Mouse (Mus musculus) stomach, embryonic 15.5 days (tissue): ENCODE data around the gene Stkld1. TPM values are rescaled to one million over a fixed set of nuclear protein-coding genes. Genes with fewer than 3 reads are reported as not detected.

Experiments used
- ATAC-seq: fragments of 200-750 bp; cut with Nextera tagmentation; 2 replicates; pipeline ENCODE4 v1.8.0; 2017; ENCODE audit warnings: low read depth, moderate number of reproducible peaks, moderate TSS enrichment; ENCODE audit not compliant: insufficient read depth, low FRiP score
- H3K27ac ChIP-seq: fragments of 300-500 bp; sonication (generic); 2 replicates; pipeline ENCODE4 v1.5.1; 2015; ENCODE audit warnings: mild to moderate bottlenecking, inconsistent platforms
- H3K27me3 ChIP-seq: fragments of 300-500 bp; sonication (generic); replicated peaks from 2 replicates; pipeline ENCODE4 v1.6.1; 2015; ENCODE audit warnings: inconsistent platforms
- H3K36me3 ChIP-seq: fragments of 300-500 bp; sonication (generic); 2 replicates; pipeline ENCODE4 v1.6.1; 2015; ENCODE audit warnings: inconsistent platforms
- H3K4me1 ChIP-seq: fragments of 300-500 bp; sonication (generic); 2 replicates; pipeline ENCODE4 v1.6.1; 2015; ENCODE audit warnings: inconsistent platforms
- H3K4me2 ChIP-seq: fragments of 300-500 bp; sonication (generic); 2 replicates; pipeline ENCODE4 v1.6.1; 2015; ENCODE audit warnings: mild to moderate bottlenecking, inconsistent platforms
- H3K4me3 ChIP-seq: fragments of 300-500 bp; sonication (generic); replicated peaks from 2 replicates; pipeline ENCODE4 v1.5.1; 2015; ENCODE audit warnings: inconsistent platforms
- H3K9ac ChIP-seq: fragments of 300-500 bp; sonication (generic); 2 replicates; pipeline ENCODE4 v1.6.1; 2015; ENCODE audit warnings: inconsistent platforms
- H3K9me3 ChIP-seq: fragments of 300-500 bp; sonication (generic); 2 replicates; pipeline ENCODE4 v1.6.1; 2016; ENCODE audit warnings: inconsistent platforms
- WGBS: fragments of 180-500 bp; shearing (Covaris S2); methylation state at CpG from one replicate; pipeline ENCODE4 v1.1.7; 2015; 5-methylcytosine and 5-hydroxymethylcytosine counted together
- polyA plus RNA-seq: library from polyadenylated mRNA; unstranded; fragments of >200 nt; fragmentation: Nextera tagmentation; extraction: Ambion mirVana; gene quantifications from 2 replicates; pipeline ENCODE4 v1.2.1, GENCODE M21; 2015

Stkld1 gene
- polyA plus RNA-seq, 1 experiment from 2014 or later, result not detected

DNA sequence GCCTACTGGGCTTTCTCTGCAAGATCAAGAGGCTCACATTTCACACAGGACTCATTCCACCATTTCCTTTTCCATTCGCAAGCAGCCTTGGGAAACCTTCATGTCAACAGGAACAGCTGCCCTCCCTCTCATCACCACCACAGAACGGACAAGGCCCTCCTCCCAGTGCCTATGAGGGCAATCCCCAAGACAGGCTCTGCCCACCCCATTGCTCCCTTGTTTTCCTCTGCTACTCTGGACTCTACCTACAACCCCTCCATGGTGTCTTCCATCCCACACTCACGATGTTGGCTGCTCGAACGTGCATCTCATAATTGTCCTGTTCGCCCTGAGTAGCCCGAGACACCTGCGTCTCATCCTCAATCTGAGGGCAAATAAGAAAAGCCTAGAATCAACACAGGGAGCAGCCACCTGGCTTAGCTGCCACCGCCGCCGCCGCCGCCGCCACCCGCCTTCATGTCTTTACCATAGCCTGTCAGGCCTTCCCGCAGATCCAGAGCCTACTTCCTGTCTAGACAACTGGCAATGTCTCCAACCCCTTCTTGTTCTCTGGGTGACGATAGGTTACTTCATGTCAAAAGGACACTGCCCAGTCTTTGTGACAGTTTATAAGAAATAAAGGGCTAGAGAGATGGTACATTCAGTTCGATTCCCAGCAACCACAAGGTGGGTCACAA lies 25.0 kb upstream of the Stkld1 start:
- H3K9me3 ChIP-seq, result no peaks in the 10 kb centered on the region
- peak overlapping the region; percentile 67 for H3K4me2 ChIP-seq
- H3K4me1 ChIP-seq, result peaks cover 23% of the 10 kb centered on the region
- no peak for ATAC-seq
- WGBS, result 63% methylated on average over 18 of the region's 18 CpGs
- no peaks in the 10 kb centered on the region for H3K27me3 ChIP-seq
- peak overlapping the region; percentile 65 for H3K4me3 ChIP-seq
- H3K27ac ChIP-seq, result no peak overlapping the region
- no peak overlapping the region for H3K9ac ChIP-seq
- peaks cover 37% of the 10 kb centered on the region for H3K36me3 ChIP-seq

DNA sequence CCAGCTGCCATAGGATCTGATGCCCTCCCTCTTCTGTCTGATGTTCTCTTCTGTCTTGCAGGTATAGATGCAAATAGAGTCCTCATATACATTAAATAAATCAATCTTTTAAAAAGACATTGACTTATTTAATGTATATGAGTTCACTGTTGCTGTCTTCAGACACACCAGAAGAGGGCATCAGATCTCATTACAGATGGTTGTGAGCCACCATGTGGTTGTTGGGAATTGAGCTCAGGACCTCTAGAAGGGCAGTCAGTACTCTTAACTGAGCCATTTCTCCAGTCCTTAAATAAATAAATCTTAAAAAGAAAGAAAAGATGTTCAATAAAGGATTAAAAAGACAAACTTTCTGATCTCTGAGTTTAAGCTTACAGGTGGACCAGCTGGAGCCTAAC lies 24.5 kb upstream of the Stkld1 start:
- ATAC-seq, result no peak
- Histone ChIP-seq H3K36me3 (peaks cover 41% of the 10 kb centered on the region), H3K27ac (peak overlapping the region; percentile 85; the same call in 1 of the 2 replicates)

GRCm38 (mm10) chr2:26910124-26910993 lies 23.5 kb upstream of the Stkld1 start, which contains the start of the genes Med22 and Rpl7a:
Gene Med22, minus strand, starts transcription at chr2:26910677.
Gene Rpl7a, plus strand, starts transcription at chr2:26910764.
- Histone ChIP-seq H3K4me2 (peak within 1 kb of the TSS; percentile 89), H3K36me3 (peaks cover 45% of the 10 kb centered on the region), H3K9ac (peak within 1 kb of the TSS; percentile 93), H3K4me1 (peaks cover 24% of the 10 kb centered on the region), H3K9me3 (no peaks in the 10 kb centered on the region), H3K27ac (peak within 1 kb of the TSS; percentile 89), H3K27me3 (no peaks in the 10 kb centered on the region), H3K4me3 (peak within 1 kb of the TSS; percentile 65)
- WGBS, result under 1% methylated on average over 74 of the region's 74 CpGs
- peak; percentile 92 for ATAC-seq

More for the DNA sequence above, 24.5 kb upstream of the Stkld1 start:
- H3K4me2 ChIP-seq, result peak overlapping the region; percentile 67
- H3K9ac ChIP-seq, result peak overlapping the region; percentile 66; the same call in 1 of the 2 replicates
- H3K4me1 ChIP-seq, result peaks cover 20% of the 10 kb centered on the region
- H3K27me3 ChIP-seq, result no peaks in the 10 kb centered on the region
- H3K9me3 ChIP-seq, result no peaks in the 10 kb centered on the region
- H3K4me3 ChIP-seq, result peak overlapping the region; percentile 65

- WGBS, result under 1% methylated on average over 37 of the region's 37 CpGs
- peak overlapping the region; percentile 89 for H3K4me2 ChIP-seq
Measured at GRCm38 (mm10) chr2:26910994-26911765, 22.7 kb upstream of the Stkld1 start.

DNA sequence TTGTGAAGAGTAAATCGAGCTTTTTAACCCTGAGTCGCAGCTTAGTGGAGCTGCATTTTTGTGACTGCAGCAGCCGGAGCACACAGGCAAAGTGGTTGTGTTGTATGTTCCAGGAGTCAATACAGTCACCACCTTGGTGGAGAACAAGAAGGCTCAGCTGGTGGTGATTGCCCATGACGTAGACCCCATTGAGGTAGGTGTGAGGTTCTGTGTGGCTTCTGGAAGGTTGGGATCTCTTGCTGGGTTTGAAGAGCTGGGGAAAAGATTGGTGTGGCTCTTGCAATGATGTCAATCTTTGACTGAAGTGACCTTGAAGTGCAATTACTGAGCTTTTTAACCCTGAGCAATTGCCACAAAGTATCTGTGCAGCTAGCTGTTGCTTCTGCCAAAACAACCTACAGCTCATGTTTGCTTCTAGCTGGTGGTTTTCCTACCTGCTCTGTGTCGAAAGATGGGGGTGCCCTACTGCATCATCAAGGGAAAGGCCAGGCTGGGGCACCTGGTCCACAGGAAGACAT lies 21.5 kb upstream of the Stkld1 start:
- WGBS, result 68% methylated on average over 5 of the region's 5 CpGs
- H3K4me2 ChIP-seq, result peak overlapping the region; percentile 89
- ATAC-seq, result no peak
- H3K27ac ChIP-seq, result no peak overlapping the region
- H3K9me3 ChIP-seq, result no peaks in the 10 kb centered on the region
- peak overlapping the region; percentile 93 for H3K9ac ChIP-seq
- H3K27me3 ChIP-seq, result no peaks in the 10 kb centered on the region
- peak overlapping the region; percentile 65 for H3K4me3 ChIP-seq
- peaks cover 34% of the 10 kb centered on the region for H3K4me1 ChIP-seq
- H3K36me3 ChIP-seq, result peaks cover 32% of the 10 kb centered on the region

More at GRCm38 (mm10) chr2:26910994-26911765, 22.7 kb upstream of the Stkld1 start:
- Histone ChIP-seq H3K4me3 (peak overlapping the region; percentile 65), H3K9ac (peak overlapping the region; percentile 93), H3K36me3 (peaks cover 43% of the 10 kb centered on the region), H3K27me3 (no peaks in the 10 kb centered on the region), H3K9me3 (no peaks in the 10 kb centered on the region), H3K27ac (peak overlapping the region; percentile 89), H3K4me1 (peaks cover 28% of the 10 kb centered on the region)
- ATAC-seq, result peak; percentile 24

DNA sequence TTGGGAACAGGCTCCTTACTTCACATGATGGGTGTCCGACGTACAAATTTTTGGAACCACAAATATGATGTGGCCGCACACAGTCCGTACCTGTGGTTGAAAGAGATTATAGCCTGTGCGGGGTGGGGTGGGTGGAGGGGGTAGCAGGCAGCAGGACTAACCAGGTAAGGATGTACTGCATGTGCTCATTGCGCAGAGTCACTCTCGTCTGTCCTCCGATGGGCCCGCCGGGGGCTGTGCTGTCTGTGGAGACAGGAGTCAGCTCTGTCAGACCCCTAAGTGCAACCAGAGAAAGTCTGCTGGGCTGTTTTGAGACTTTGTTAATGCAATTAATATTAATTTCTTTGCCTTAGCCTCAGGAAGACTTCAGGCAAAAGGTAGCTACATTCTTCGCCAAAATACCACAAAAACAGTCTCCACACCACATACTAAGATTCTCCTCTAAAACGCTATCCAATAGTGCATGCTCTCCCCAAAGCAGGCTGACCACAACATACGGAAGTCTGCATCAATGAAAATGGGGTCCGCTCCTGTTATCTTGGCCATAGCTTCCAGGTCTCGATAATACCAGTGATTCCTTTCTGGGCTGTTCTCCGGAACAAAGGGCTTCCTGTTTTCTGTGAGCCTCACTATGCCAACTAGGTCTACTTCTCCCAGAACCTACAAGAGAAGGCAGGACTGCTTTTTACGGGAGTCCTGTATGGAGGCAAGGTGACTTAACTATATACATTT lies 20.3 kb upstream of the Stkld1 start:
- H3K4me2 ChIP-seq, result no peak overlapping the region
- H3K36me3 ChIP-seq, result peaks cover 33% of the 10 kb centered on the region
- 80% methylated on average over 17 of the region's 17 CpGs for WGBS
- H3K4me3 ChIP-seq, result no peak overlapping the region
- no peaks in the 10 kb centered on the region for H3K9me3 ChIP-seq
- no peaks in the 10 kb centered on the region for H3K27me3 ChIP-seq
- no peak overlapping the region for H3K9ac ChIP-seq
- H3K27ac ChIP-seq, result no peak overlapping the region
- no peak for ATAC-seq
- H3K4me1 ChIP-seq, result peaks cover 39% of the 10 kb centered on the region

GRCm38 (mm10) chr2:26914148-26914941 lies 19.5 kb upstream of the Stkld1 start:
- WGBS, result 59% methylated on average over 8 of the region's 8 CpGs
- Histone ChIP-seq H3K4me2 (peak overlapping the region; percentile 95), H3K36me3 (peaks cover 40% of the 10 kb centered on the region), H3K9ac (no peak overlapping the region), H3K4me3 (no peak overlapping the region), H3K9me3 (no peaks in the 10 kb centered on the region), H3K27me3 (no peaks in the 10 kb centered on the region), H3K27ac (no peak overlapping the region), H3K4me1 (peaks cover 33% of the 10 kb centered on the region)
- ATAC-seq, result no peak

- Histone ChIP-seq H3K27me3 (no peaks in the 10 kb centered on the region), H3K27ac (peak within 1 kb of the TSS; percentile 77), H3K9ac (peak within 1 kb of the TSS; percentile 55), H3K4me3 (peak within 1 kb of the TSS; percentile 74), H3K9me3 (no peaks in the 10 kb centered on the region), H3K4me1 (peaks cover 30% of the 10 kb centered on the region), H3K36me3 (peaks cover 57% of the 10 kb centered on the region), H3K4me2 (peak within 1 kb of the TSS; percentile 95)
- peak; percentile 67 for ATAC-seq
- 2% methylated on average over 47 of the region's 47 CpGs for WGBS
Measured at GRCm38 (mm10) chr2:26915927-26916728, 17.7 kb upstream of the Stkld1 start, which contains the start of the genes Surf2 and Surf1. Gene Surf2, plus strand, starts transcription at chr2:26916367. Gene Surf1, minus strand, starts transcription at chr2:26916530.

- peaks cover 28% of the 10 kb centered on the region for H3K4me1 ChIP-seq
Measured at GRCm38 (mm10) chr2:26916738-26917137, 17.1 kb upstream of the Stkld1 start.

More at GRCm38 (mm10) chr2:26916738-26917137, 17.1 kb upstream of the Stkld1 start:
- Histone ChIP-seq H3K4me3 (peak overlapping the region; percentile 74), H3K27ac (peak overlapping the region; percentile 77), H3K9me3 (no peaks in the 10 kb centered on the region), H3K36me3 (peaks cover 62% of the 10 kb centered on the region), H3K9ac (peak overlapping the region; percentile 55), H3K4me2 (peak overlapping the region; percentile 95), H3K27me3 (no peaks in the 10 kb centered on the region)
- WGBS, result 2% methylated on average over 13 of the region's 13 CpGs
- ATAC-seq, result 0 out of 2 replicates have a peak, but pooled peaks have one; percentile 5
